Mouse (Mus musculus): ENCODE measurements around the gene Pou2f3. TPM values are rescaled to one million over a fixed set of nuclear protein-coding genes. Genes with fewer than 3 reads are reported as not detected.

Pou2f3 gene
- total RNA-seq (2021) (not detected), polyA plus RNA-seq (2012; rRNA removed) (0.03 TPM in 1 of 2 replicates, not detected in the other)
- long read RNA-seq, result 0 reads

- peak; percentile 74 for DNase-seq
Observed at GRCm38 (mm10) chr9:43210190-43210682, at the start of gene Pou2f3. Gene Pou2f3, minus strand, starts transcription at chr9:43210369.

GRCm38 (mm10) chr9:43253271-43253681, 43.1 kb upstream of the Pou2f3 start:
- no peak for DNase-seq

- no peak for DNase-seq
Observed at GRCm38 (mm10) chr9:43252790-43253189, 42.6 kb upstream of the Pou2f3 start.

GRCm38 (mm10) chr9:43251786-43252185, 41.6 kb upstream of the Pou2f3 start:
- DNase-seq, result no peak

- DNase-seq, result no peak
Observed at GRCm38 (mm10) chr9:43246738-43247180, 36.6 kb upstream of the Pou2f3 start.

GRCm38 (mm10) chr9:43245801-43246570, 35.8 kb upstream of the Pou2f3 start:
- no peak for DNase-seq

- no peak for DNase-seq
Observed at GRCm38 (mm10) chr9:43242432-43242831, 32.3 kb upstream of the Pou2f3 start.

GRCm38 (mm10) chr9:43241970-43242369, 31.8 kb upstream of the Pou2f3 start:
- DNase-seq, result no peak

GRCm38 (mm10) chr9:43241291-43241690, 31.1 kb upstream of the Pou2f3 start:
- no peak for DNase-seq

- DNase-seq, result no peak
Observed at GRCm38 (mm10) chr9:43240594-43240900, 30.4 kb upstream of the Pou2f3 start.

- DNase-seq, result peak; percentile 91
Observed at GRCm38 (mm10) chr9:43239712-43240593, 29.8 kb upstream of the Pou2f3 start, which contains the start of gene Oaf. Gene Oaf, minus strand, starts transcription at chr9:43239911.

- peak; percentile 44 for DNase-seq
Observed at GRCm38 (mm10) chr9:43238631-43239545, 28.7 kb upstream of the Pou2f3 start.

- no peak for DNase-seq
Observed at GRCm38 (mm10) chr9:43238167-43238566, 28.0 kb upstream of the Pou2f3 start.

GRCm38 (mm10) chr9:43237111-43237775, 27.1 kb upstream of the Pou2f3 start:
- DNase-seq, result no peak

- DNase-seq, result no peak
Observed at GRCm38 (mm10) chr9:43236576-43236975, 26.4 kb upstream of the Pou2f3 start.

- no peak for DNase-seq
Observed at GRCm38 (mm10) chr9:43236106-43236505, 25.9 kb upstream of the Pou2f3 start.

GRCm38 (mm10) chr9:43235336-43235735, 25.2 kb upstream of the Pou2f3 start:
- DNase-seq, result no peak

- DNase-seq, result peak; percentile 44
Observed at GRCm38 (mm10) chr9:43234496-43234895, 24.3 kb upstream of the Pou2f3 start.

GRCm38 (mm10) chr9:43233515-43233914, 23.3 kb upstream of the Pou2f3 start:
- DNase-seq, result no peak

- no peak for DNase-seq
Observed at GRCm38 (mm10) chr9:43233044-43233443, 22.9 kb upstream of the Pou2f3 start.

GRCm38 (mm10) chr9:43232286-43232685, 22.1 kb upstream of the Pou2f3 start:
- no peak for DNase-seq
